Mouse (Mus musculus): ENCODE results near the gene Trpd52l3.

GRCm38 (mm10) chr19:30051479-30051878, 47.9 kb downstream of the Trpd52l3 start:
- TF ChIP-seq CTCF (IDR thresholded peaks at IDR 0.05; ENCODE audit: borderline replicate concordance, extremely low read depth, insufficient read depth, insufficient read length) (no peak), POLR2A (IDR thresholded peaks at IDR 0.05; ENCODE audit: borderline replicate concordance, extremely low read depth, insufficient read depth, insufficient read length, poor library complexity, severe bottlenecking) (no peak)
